In genomic region chr14:54793894-54794830, GRCm38 (mm10) we compare ENCODE assay signal across 21 mouse cellular contexts. TPM values are rescaled to one million over a fixed set of nuclear protein-coding genes. Genes with fewer than 3 reads are reported as not detected.
"Had no signal": no experiment of that assay in that cellular context is flagged by ENCODE, and none has a peak within 500 bp of the region (broad histone marks: within the 10 kb centered on the region; RNA-seq: fewer than 3 reads in every experiment).

No protein-coding gene starts in this region.

- H3K36me3 ChIP-seq: limb, embryonic 15.5 days; liver, embryonic 12.5 days; midbrain, embryonic 15.5 days; neural tube, embryonic 13.5 days had no signal

- DNase-seq: layer of hippocampus, adult 9-11 months; layer of hippocampus, postnatal 36 days; lung, embryonic 14.5 days; lung, postnatal 10 days; right cerebral cortex, postnatal 14 days had no signal

- H3K9ac ChIP-seq: limb, embryonic 15.5 days; liver, embryonic 12.5 days; lung, embryonic 14.5 days; midbrain, embryonic 15.5 days; neural tube, embryonic 13.5 days had no signal

- H3K27me3 ChIP-seq: limb, embryonic 15.5 days; liver, embryonic 12.5 days; midbrain, embryonic 15.5 days; neural tube, embryonic 13.5 days had no signal

- ATAC-seq: hindbrain, postnatal 0 days; liver, embryonic 12.5 days; midbrain, embryonic 15.5 days had no signal

- H3K4me3 ChIP-seq: limb, embryonic 15.5 days; liver, embryonic 12.5 days; megakaryocyte, embryonic 14.5 days; midbrain, embryonic 15.5 days; neural tube, embryonic 13.5 days had no signal

- H3K27ac ChIP-seq: hindbrain, postnatal 0 days; limb, embryonic 15.5 days; liver, embryonic 12.5 days; macrophage; midbrain, embryonic 15.5 days; neural tube, embryonic 13.5 days; stomach, postnatal 0 days had no signal

- H3K9me3 ChIP-seq: limb, embryonic 15.5 days; liver, embryonic 12.5 days; megakaryocyte, embryonic 14.5 days; midbrain, embryonic 15.5 days; neural tube, embryonic 13.5 days had no signal

- H3K4me2 ChIP-seq: limb, embryonic 15.5 days; liver, embryonic 12.5 days; lung, embryonic 14.5 days; midbrain, embryonic 11.5 days; midbrain, embryonic 15.5 days; neural tube, embryonic 13.5 days had no signal

- H3K4me1 ChIP-seq: limb, embryonic 15.5 days; midbrain, embryonic 15.5 days; neural tube, embryonic 13.5 days had no signal

RNA-seq across cellular contexts. Expression of gene Rnf212b, which starts 19.8 kb away (rescaled TPM):
- total RNA-seq: hindbrain, postnatal 0 days; layer of hippocampus, adult 18-20 months; layer of hippocampus, postnatal 36 days; left cerebral cortex, adult 8-10 months; left cerebral cortex, postnatal 25 days; monocyte, adult 5-6 weeks had no signal
- polyA plus RNA-seq: hindbrain, postnatal 0 days; intestine, embryonic 14.5 days; limb, embryonic 11.5 days; limb, embryonic 15.5 days; liver, embryonic 12.5 days; liver, embryonic 16.5 days; lung, embryonic 14.5 days; macrophage; midbrain, embryonic 11.5 days; midbrain, embryonic 15.5 days; neural tube, embryonic 13.5 days; stomach, postnatal 0 days had no signal
